In genomic region chr5:96620209-96620608, GRCm38 (mm10) we compare ENCODE assay signal across 12 mouse cellular contexts.
A peak's percentile ranks its signal among the peaks of the same experiment; 100 is the strongest.
DNase-seq lines count a peak whose midpoint lies in the region; ATAC-seq and TF ChIP-seq lines count a peak whose summit lies in the region.
"Had no signal": no experiment of that assay in that cellular context is flagged by ENCODE, and none has a peak within 500 bp of the region (broad histone marks: within the 10 kb centered on the region; RNA-seq: fewer than 3 reads in every experiment).

No protein-coding gene starts in this region.

- no peak for TF ChIP-seq RAD21 in MEL (IDR thresholded peaks at IDR 0.05; ENCODE audit: low read depth, low read length)

- DNase-seq in lung, postnatal 0 days (ENCODE audit: low spot score) = peak; percentile 43
- DNase-seq in lung, postnatal 4 days = no peak
- peak; percentile 17 for DNase-seq in MEL (ENCODE audit: low read depth, low spot score)
- DNase-seq in adrenal gland, adult (ENCODE audit: inconsistent age in 2 of 2, low spot score in 1 of 2) = peak; percentile 84 to 90
- DNase-seq in kidney, postnatal 14 days = peak; percentile 29
- no peak for DNase-seq in hindbrain, postnatal 0 days (ENCODE audit: low spot score)
- DNase-seq: heart, postnatal 14 days had no signal

- no peaks in the 10 kb centered on the region for H3K79me2 ChIP-seq in MEL (ENCODE audit: control insufficient read depth, insufficient read depth, low read length, poor library complexity)

- 50% methylated on average over 2 of the region's 2 CpGs for WGBS in lung, postnatal 0 days
- WGBS in intestine, postnatal 0 days = 58% methylated on average over 2 of the region's 2 CpGs
- WGBS in hindbrain, postnatal 0 days = 80% methylated on average over 2 of the region's 2 CpGs

- no peaks in the 10 kb centered on the region; the same call in 1 of the 2 replicates for H3K4me1 ChIP-seq in lung, postnatal 0 days (ENCODE audit: insufficient read depth, low read depth, low read length)
- H3K4me1 ChIP-seq in MEL (ENCODE audit: control insufficient read depth in 1 of 2, insufficient read depth in 2 of 2, low read length in 2 of 2) = no peaks in the 10 kb centered on the region
- no peaks in the 10 kb centered on the region for H3K4me1 ChIP-seq in intestine, postnatal 0 days (replicated peaks; ENCODE audit: control insufficient read depth, insufficient read depth, low read length)
- H3K4me1 ChIP-seq in hindbrain, postnatal 0 days (ENCODE audit: insufficient read depth, low read length) = no peaks in the 10 kb centered on the region

- H3K27me3 ChIP-seq in lung, postnatal 0 days (replicated peaks; ENCODE audit: insufficient read depth, low read length) = no peaks in the 10 kb centered on the region
- no peaks in the 10 kb centered on the region for H3K27me3 ChIP-seq in MEL (ENCODE audit: control insufficient read depth in 1 of 2, insufficient read depth in 2 of 2, low read length in 2 of 2)
- no peaks in the 10 kb centered on the region for H3K27me3 ChIP-seq in intestine, postnatal 0 days (replicated peaks; ENCODE audit: control insufficient read depth, insufficient read depth, low read length)
- no peaks in the 10 kb centered on the region for H3K27me3 ChIP-seq in hindbrain, postnatal 0 days (ENCODE audit: insufficient read depth, low read length)

- ATAC-seq in lung, postnatal 0 days = no peak
- no peak for ATAC-seq in intestine, postnatal 0 days
- no peak for ATAC-seq in granulocyte monocyte progenitor cell, adult 5-6 weeks (replicated peaks; ENCODE audit: poor library complexity, severe bottlenecking)
- ATAC-seq in hindbrain, postnatal 0 days = no peak
- ATAC-seq: activated CD4-positive, CD25-positive, alpha-beta regulatory T cell, adult 4 months; inflammation-experienced regulatory T-cells, adult 6 months had no signal

- no peaks in the 10 kb centered on the region for H3K36me3 ChIP-seq in lung, postnatal 0 days (ENCODE audit: insufficient read depth, low read length)
- no peaks in the 10 kb centered on the region for H3K36me3 ChIP-seq in MEL (ENCODE audit: control insufficient read depth in 1 of 2, insufficient read depth in 2 of 2, low read length in 2 of 2)
- no peaks in the 10 kb centered on the region; the same call in 1 of the 2 replicates for H3K36me3 ChIP-seq in intestine, postnatal 0 days (ENCODE audit: control insufficient read depth, insufficient read depth)
- H3K36me3 ChIP-seq in hindbrain, postnatal 0 days (ENCODE audit: insufficient read depth, low read length) = no peaks in the 10 kb centered on the region

- no peaks in the 10 kb centered on the region for H3K9me3 ChIP-seq in lung, postnatal 0 days (ENCODE audit: low read length)
- H3K9me3 ChIP-seq in MEL (replicated peaks; ENCODE audit: insufficient read depth, low read length) = no peaks in the 10 kb centered on the region
- H3K9me3 ChIP-seq in intestine, postnatal 0 days (ENCODE audit: control insufficient read depth) = no peaks in the 10 kb centered on the region
- H3K9me3 ChIP-seq in hindbrain, postnatal 0 days (ENCODE audit: low read length) = no peaks in the 10 kb centered on the region

- H3K9ac ChIP-seq in lung, postnatal 0 days (replicated peaks; ENCODE audit: low read depth) = no peak overlapping the region
- H3K9ac ChIP-seq in MEL (ENCODE audit: control insufficient read depth, low read depth, low read length, poor library complexity, severe bottlenecking) = no peak overlapping the region
- H3K9ac ChIP-seq in intestine, postnatal 0 days (ENCODE audit: low read depth, low read length) = no peak overlapping the region
- no peak overlapping the region for H3K9ac ChIP-seq in hindbrain, postnatal 0 days (replicated peaks; ENCODE audit: low read length)
- H3K9ac ChIP-seq: liver, embryonic 14.5 days had no signal

- H3K4me3 ChIP-seq in lung, postnatal 0 days (ENCODE audit: low read depth, low read length) = no peak overlapping the region
- H3K4me3 ChIP-seq in MEL (ENCODE audit: control insufficient read depth in 1 of 2, insufficient read depth in 1 of 2, low read depth in 2 of 2, low read length in 2 of 2) = no peak overlapping the region
- no peak overlapping the region for H3K4me3 ChIP-seq in intestine, postnatal 0 days (ENCODE audit: low read depth, low read length)
- H3K4me3 ChIP-seq in hindbrain, postnatal 0 days (ENCODE audit: low read length) = no peak overlapping the region

- no peak for TF ChIP-seq POLR2A in MEL (IDR thresholded peaks at IDR 0.05; ENCODE audit: control insufficient read depth in 1 of 2, insufficient read depth in 1 of 2, low read depth in 1 of 2, low read length in 2 of 2, poor library complexity in 1 of 2)

- no peak for TF ChIP-seq EP300 in lung, postnatal 0 days (IDR thresholded peaks at IDR 0.05)
- TF ChIP-seq EP300 in MEL (IDR thresholded peaks at IDR 0.05; ENCODE audit: low read depth in 1 of 2, low read length in 2 of 2) = no peak

- H3K27ac ChIP-seq in lung, postnatal 0 days (ENCODE audit: low read length) = no peak overlapping the region
- H3K27ac ChIP-seq in MEL (ENCODE audit: control insufficient read depth, low read depth, low read length) = no peak overlapping the region
- no peak overlapping the region for H3K27ac ChIP-seq in intestine, postnatal 0 days (ENCODE audit: low read depth, low read length)
- H3K27ac ChIP-seq in hindbrain, postnatal 0 days = no peak overlapping the region
- H3K27ac ChIP-seq: liver, embryonic 14.5 days had no signal

- H3K4me2 ChIP-seq in lung, postnatal 0 days (replicated peaks; ENCODE audit: low read depth, low read length) = no peak overlapping the region
- no peak overlapping the region for H3K4me2 ChIP-seq in intestine, postnatal 0 days (replicated peaks; ENCODE audit: low read depth)
- no peak overlapping the region for H3K4me2 ChIP-seq in hindbrain, postnatal 0 days (ENCODE audit: low read depth, low read length)

- TF ChIP-seq CTCF in lung, postnatal 0 days (IDR thresholded peaks at IDR 0.05) = no peak
- no peak for TF ChIP-seq CTCF in MEL (IDR thresholded peaks at IDR 0.05 in 2 of 3, conservative IDR thresholded peaks at IDR 0.05 in 1 of 3; ENCODE audit: control insufficient read depth in 1 of 3, insufficient read depth in 1 of 3, low read depth in 2 of 3, low read length in 3 of 3, poor library complexity in 1 of 3, severe bottlenecking in 1 of 3)
- no peak for TF ChIP-seq CTCF in intestine, postnatal 0 days (IDR thresholded peaks at IDR 0.05; ENCODE audit: low read depth)
- no peak for TF ChIP-seq CTCF in hindbrain, postnatal 0 days (IDR thresholded peaks at IDR 0.05; ENCODE audit: low read depth)

TF ChIP-seq in MEL, 35 proteins besides CTCF, POLR2A, EP300 and RAD21:
- TF ChIP-seq TCF12 (IDR thresholded peaks at IDR 0.05; ENCODE audit: low read depth, low read length) (no peak), MYB (IDR thresholded peaks at IDR 0.05; ENCODE audit: low read depth, low read length) (no peak), TBP (IDR thresholded peaks at IDR 0.05; ENCODE audit: low read depth, low read length) (no peak), BHLHE40 (IDR thresholded peaks at IDR 0.05; ENCODE audit: borderline replicate concordance, low read depth, low read length) (no peak), SIN3A (IDR thresholded peaks at IDR 0.05; ENCODE audit: low read length) (no peak), KAT2A (conservative IDR thresholded peaks at IDR 0.05; ENCODE audit: low read depth, low read length) (no peak), MXI1 (IDR thresholded peaks at IDR 0.05; ENCODE audit: low read depth, low read length) (no peak), MYC (IDR thresholded peaks at IDR 0.05; ENCODE audit: low read depth, low read length) (no peak), TAL1 (IDR thresholded peaks at IDR 0.05; ENCODE audit: low read length) (no peak), GABPA (IDR thresholded peaks at IDR 0.05; ENCODE audit: low read depth, low read length) (no peak), RCOR1 (IDR thresholded peaks at IDR 0.05; ENCODE audit: low read depth, low read length) (no peak), ZMIZ1 (IDR thresholded peaks at IDR 0.05; ENCODE audit: low read depth, low read length) (no peak), MAZ (IDR thresholded peaks at IDR 0.05; ENCODE audit: low read depth, low read length) (no peak), ZNF384 (IDR thresholded peaks at IDR 0.05; ENCODE audit: low read depth, low read length) (no peak), USF2 (IDR thresholded peaks at IDR 0.05; ENCODE audit: borderline replicate concordance in 1 of 2, insufficient read depth in 1 of 2, low read depth in 1 of 2, low read length in 2 of 2) (no peak), ELF1 (IDR thresholded peaks at IDR 0.05; ENCODE audit: low read depth, low read length) (no peak), UBTF (IDR thresholded peaks at IDR 0.05; ENCODE audit: borderline replicate concordance, insufficient read depth, low read depth, low read length) (no peak), NRF1 (IDR thresholded peaks at IDR 0.05; ENCODE audit: insufficient read depth, low read depth, low read length, poor library complexity, severe bottlenecking) (no peak), E2F4 (IDR thresholded peaks at IDR 0.05; ENCODE audit: borderline replicate concordance, low read depth, low read length) (no peak)
TF ChIP-seq in MEL: peak in this region for 0.

Comparison
In these comparisons a context has a peak if more than half of its experiments do, and no peak if none do; other contexts are left out.
1. DNase-seq: peak in lung, postnatal 0 days (single experiment), MEL (single experiment), adrenal gland, adult (2 of 2) and kidney, postnatal 14 days (single experiment); none in lung, postnatal 4 days (0 of 2) and hindbrain, postnatal 0 days (single experiment).